Mouse (Mus musculus): ENCODE results near the gene Zfpm1.
"Not testable (repeated sequence)": the region's sequence is repeated elsewhere in the genome, so short reads cannot be mapped to it uniquely, and the experiment has no call there.

Gene Zfpm1

GRCm38 (mm10) chr8:122299581-122300254, 17.8 kb downstream of the Zfpm1 start:
- no peak for DNase-seq (ENCODE audit: low spot score)

- no peak for DNase-seq (ENCODE audit: low spot score)
Measured at GRCm38 (mm10) chr8:122301081-122301480, 19.1 kb downstream of the Zfpm1 start.

- no peak for DNase-seq (ENCODE audit: low spot score)
Measured at GRCm38 (mm10) chr8:122301866-122302265, 19.9 kb downstream of the Zfpm1 start.

- DNase-seq (ENCODE audit: low spot score): no peak
Measured at GRCm38 (mm10) chr8:122303451-122303850, 21.5 kb downstream of the Zfpm1 start.

- DNase-seq (ENCODE audit: low spot score): no peak
Measured at GRCm38 (mm10) chr8:122304058-122304457, 22.1 kb downstream of the Zfpm1 start.

- no peak for DNase-seq (ENCODE audit: low spot score)
Measured at GRCm38 (mm10) chr8:122306660-122307399, 24.9 kb downstream of the Zfpm1 start.

- DNase-seq (ENCODE audit: low spot score): no peak
Measured at GRCm38 (mm10) chr8:122307836-122308235, 25.9 kb downstream of the Zfpm1 start.

GRCm38 (mm10) chr8:122309272-122309671, 27.3 kb downstream of the Zfpm1 start:
- DNase-seq (ENCODE audit: low spot score): no peak

GRCm38 (mm10) chr8:122311115-122311514, 29.2 kb downstream of the Zfpm1 start:
- no peak for DNase-seq (ENCODE audit: low spot score)

GRCm38 (mm10) chr8:122312553-122312952, 30.6 kb downstream of the Zfpm1 start:
- DNase-seq (ENCODE audit: low spot score): peak; percentile 51

- no peak for DNase-seq (ENCODE audit: low spot score)
Measured at GRCm38 (mm10) chr8:122313310-122313709, 31.4 kb downstream of the Zfpm1 start.

GRCm38 (mm10) chr8:122314899-122315496, 33.1 kb downstream of the Zfpm1 start:
- no peak for DNase-seq (ENCODE audit: low spot score)

- DNase-seq (ENCODE audit: low spot score): no peak
Measured at GRCm38 (mm10) chr8:122316402-122316801, 34.5 kb downstream of the Zfpm1 start.

GRCm38 (mm10) chr8:122317918-122318475, 36.1 kb downstream of the Zfpm1 start:
- no peak for DNase-seq (ENCODE audit: low spot score)

- no peak for DNase-seq (ENCODE audit: low spot score)
Measured at GRCm38 (mm10) chr8:122319045-122319707, 37.2 kb downstream of the Zfpm1 start.

GRCm38 (mm10) chr8:122319708-122320075, 37.8 kb downstream of the Zfpm1 start:
- no peak for DNase-seq (ENCODE audit: low spot score)

GRCm38 (mm10) chr8:122320541-122320940, 38.6 kb downstream of the Zfpm1 start:
- no peak for DNase-seq (ENCODE audit: low spot score)

GRCm38 (mm10) chr8:122321455-122321921, 39.5 kb downstream of the Zfpm1 start:
- no peak for DNase-seq (ENCODE audit: low spot score)

GRCm38 (mm10) chr8:122322126-122322525, 40.2 kb downstream of the Zfpm1 start:
- DNase-seq (ENCODE audit: low spot score): no peak

GRCm38 (mm10) chr8:122322792-122323191, 40.9 kb downstream of the Zfpm1 start:
- peak; percentile 62 for DNase-seq (ENCODE audit: low spot score)

GRCm38 (mm10) chr8:122323951-122324402, 42.0 kb downstream of the Zfpm1 start:
- DNase-seq (ENCODE audit: low spot score): not testable (repeated sequence)

GRCm38 (mm10) chr8:122325196-122325595, 43.3 kb downstream of the Zfpm1 start:
- DNase-seq (ENCODE audit: low spot score): no peak
